Mouse (Mus musculus) B cell, adult 67 days (primary cell): ENCODE data around the gene 3110070M22Rik. TPM values are rescaled to one million over a fixed set of nuclear protein-coding genes. Genes with fewer than 3 reads are reported as not detected.

ENCODE experiments used
- total RNA-seq, 2 experiments: library from RNA; stranded (reverse); gene quantifications; 4 replicates each; pipeline ENCODE4 v1.2.4; 2023

The 3110070M22Rik gene
- 1 to 10 TPM; 1.2 to 1.7 TPM for total RNA-seq

DNA sequence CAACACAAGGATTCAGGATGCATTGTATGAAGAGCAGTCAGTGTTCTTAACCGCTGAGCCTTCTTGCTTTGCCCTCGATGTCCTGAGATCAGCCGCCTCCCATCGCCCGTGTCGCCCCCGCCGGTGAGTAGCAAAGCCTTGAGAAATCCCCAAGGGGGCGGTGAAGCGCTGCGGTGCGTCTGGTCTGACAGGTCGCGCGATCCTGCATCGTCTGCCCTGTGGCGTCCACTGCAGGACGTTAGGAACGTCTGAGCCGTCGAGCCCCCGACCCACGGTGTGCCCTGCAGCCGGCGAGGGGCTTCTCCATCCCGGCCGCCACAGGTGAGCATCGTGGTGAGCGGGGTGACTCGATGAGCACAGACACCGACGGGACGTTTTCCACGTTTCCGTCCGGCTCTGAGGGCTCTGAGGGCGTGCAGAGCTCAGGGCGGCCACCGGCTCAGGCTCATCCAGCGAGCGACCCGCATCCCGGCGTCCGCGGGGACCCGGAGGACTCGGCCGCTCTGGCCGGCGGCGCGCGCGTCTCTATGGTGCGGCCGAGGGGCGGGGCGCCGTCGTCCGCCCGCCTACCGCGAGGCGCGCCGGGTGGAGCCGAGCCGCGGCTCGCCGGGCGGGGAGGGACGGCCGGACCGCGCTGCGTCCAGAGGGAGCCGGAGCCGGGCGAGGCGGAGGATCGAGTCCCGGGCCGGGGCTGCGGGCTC, at the start of gene 3110070M22Rik, which contains the start of gene Tmem267:
Gene 3110070M22Rik (minus strand): TSS at position 504 of the 701 bp plus-strand sequence.
Gene Tmem267 (plus strand): TSS at position 160 of the 701 bp plus-strand sequence.

DNA sequence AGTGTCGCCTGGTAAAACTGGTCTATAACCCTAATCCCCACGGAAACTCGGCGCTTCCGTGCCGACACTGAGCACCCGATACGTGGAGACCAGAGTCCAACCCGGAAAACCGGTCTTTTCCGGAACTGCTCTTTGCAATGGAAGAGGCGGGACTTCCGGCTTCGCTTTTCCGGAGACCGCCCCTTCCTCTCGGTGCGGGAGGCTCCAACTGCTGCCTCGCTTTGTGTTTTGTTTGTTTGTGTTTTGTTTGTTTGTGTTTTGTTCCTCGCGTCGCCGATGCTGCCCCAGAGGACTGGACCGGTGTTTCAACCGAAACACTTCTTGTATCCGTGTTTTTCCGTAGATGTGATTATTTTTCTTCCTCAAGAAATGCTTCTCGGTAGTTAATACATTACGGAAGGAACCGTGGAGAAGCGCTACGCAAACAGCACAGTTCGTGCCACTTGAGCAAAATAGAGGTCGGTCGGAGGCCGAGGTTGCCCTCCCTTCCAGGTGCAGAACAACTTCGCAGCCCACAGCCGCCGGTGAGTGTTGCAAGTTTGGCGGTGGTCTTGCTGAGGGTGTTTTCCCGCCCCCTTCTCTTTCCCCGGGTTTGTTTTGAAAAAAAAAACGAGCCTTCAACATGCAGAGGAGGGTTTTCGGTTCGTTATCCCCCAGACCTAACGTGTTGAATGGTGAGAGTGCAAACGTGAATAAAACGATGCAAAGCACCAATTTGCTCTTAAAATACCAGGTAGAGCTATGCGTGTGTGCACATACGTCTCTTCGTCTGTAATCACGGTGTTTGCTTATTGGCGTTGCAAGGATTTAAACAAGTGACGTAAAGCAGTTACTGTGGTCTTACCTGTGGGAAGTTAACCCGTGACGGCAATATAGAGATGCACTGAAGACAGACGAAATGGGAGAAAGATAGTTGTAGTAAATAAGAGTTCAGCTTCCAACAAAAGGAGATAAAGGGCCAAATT, 25.3 kb downstream of the 3110070M22Rik start, which contains the start of gene 4833420G17Rik:
Gene 4833420G17Rik (plus strand): TSS at position 173 of the 965 bp plus-strand sequence.

Other genes starting within 250 kb of the 3110070M22Rik start
- gene Paip1, start 59.8 kb downstream of the 3110070M22Rik start, total RNA-seq = 10 to 100 TPM; 68.2 to 83.8 TPM
- gene 4833420G17Rik, start 25.6 kb downstream of the 3110070M22Rik start, total RNA-seq = 10 to 100 TPM; 67.3 to 84.0 TPM
- 1 to 10 TPM; 5.4 to 8.9 TPM for gene Tmem267, start 344 bp downstream of the 3110070M22Rik start, total RNA-seq
- 10 to 100 TPM in 1 of 2 experiments, not detected in 1; 15.7 TPM for gene Ccl28, start 135.4 kb upstream of the 3110070M22Rik start, total RNA-seq
- gene Hmgcs1, start 202.0 kb upstream of the 3110070M22Rik start, total RNA-seq = 10 to 100 TPM; 26.2 to 27.4 TPM